Mouse (Mus musculus) testis, adult 2 months (tissue): Measurements from ENCODE around the gene Myh11.

Experiments used
- CTCF ChIP-seq: fragments of 200-500 bp; IDR thresholded peaks from 2 replicates; pipeline ENCODE4 v1.5.1; 2012; ENCODE audit warnings: low read depth, mild to moderate bottlenecking, inconsistent platforms, low read length, moderate library complexity; ENCODE audit not compliant: control insufficient read depth, insufficient read depth, insufficient replicate concordance
- POLR2A ChIP-seq: fragments of 200-500 bp; IDR thresholded peaks from 2 replicates; pipeline ENCODE4 v1.6.1; 2012; ENCODE audit warnings: low read depth, mild to moderate bottlenecking, inconsistent platforms, low read length, moderate library complexity; ENCODE audit not compliant: control insufficient read depth

DNA sequence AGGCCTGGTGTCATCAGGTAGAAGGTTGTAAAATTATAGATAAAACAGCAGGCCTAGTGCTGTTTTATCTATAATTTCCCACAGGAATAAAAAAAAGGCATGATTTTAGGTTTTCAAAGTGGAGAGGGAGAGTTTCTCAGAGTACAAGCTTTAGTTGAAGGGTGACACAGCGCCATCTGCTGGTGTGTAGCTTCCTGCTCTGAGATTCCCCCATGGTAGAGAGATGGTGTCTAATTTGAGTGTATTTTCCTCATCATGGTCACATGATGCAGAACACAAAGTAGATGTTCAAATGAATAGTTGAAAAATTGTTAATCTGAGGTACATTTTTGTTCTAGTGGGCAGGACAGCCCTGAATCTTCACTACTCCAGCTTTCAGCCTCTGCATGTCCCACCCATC is 95.7 kb downstream of the Myh11 start:
- TF ChIP-seq POLR2A (no peak), CTCF (no peak)
